Mouse (Mus musculus) cerebral cortex, adult 2 months (tissue): ENCODE results near the gene Ankrd60.

Source experiments
- WGBS: fragments of 180-500 bp; shearing (Covaris S2); methylation state at CpG from one replicate; pipeline ENCODE4 v1.1.7; 2018; 5-methylcytosine and 5-hydroxymethylcytosine counted together

Ankrd60 gene

GRCm38 (mm10) chr2:173584361-173584760 is 6.2 kb upstream of the Ankrd60 start:
- WGBS: 78% methylated on average over 15 of the region's 15 CpGs

GRCm38 (mm10) chr2:173583455-173583854 is 5.3 kb upstream of the Ankrd60 start:
- 58% methylated on average over 5 of the region's 5 CpGs for WGBS

- 91% methylated on average over 3 of the region's 3 CpGs for WGBS
These were observed 4.7 kb upstream of the Ankrd60 start for GRCm38 (mm10) chr2:173582903-173583302.

GRCm38 (mm10) chr2:173578595-173578994 is 430 bp upstream of the Ankrd60 start:
- WGBS: 25% methylated on average over 8 of the region's 8 CpGs

GRCm38 (mm10) chr2:173564179-173564578 is 14.0 kb downstream of the Ankrd60 start:
- WGBS: 69% methylated on average over 9 of the region's 9 CpGs

GRCm38 (mm10) chr2:173563336-173563735 is 14.8 kb downstream of the Ankrd60 start:
- 81% methylated on average over 7 of the region's 7 CpGs for WGBS

GRCm38 (mm10) chr2:173561851-173562442 is 16.2 kb downstream of the Ankrd60 start:
- 38% methylated on average over 5 of the region's 5 CpGs for WGBS

GRCm38 (mm10) chr2:173558754-173559396 is 19.3 kb downstream of the Ankrd60 start:
- WGBS: 81% methylated on average over 12 of the region's 12 CpGs

GRCm38 (mm10) chr2:173553863-173554262 is 24.3 kb downstream of the Ankrd60 start:
- 56% methylated on average over 9 of the region's 9 CpGs for WGBS

GRCm38 (mm10) chr2:173550681-173551080 is 27.5 kb downstream of the Ankrd60 start:
- WGBS: 73% methylated on average over 6 of the region's 6 CpGs

- WGBS: 89% methylated on average over 10 of the region's 10 CpGs
These were observed 28.9 kb downstream of the Ankrd60 start for GRCm38 (mm10) chr2:173549236-173549635.

- WGBS: 44% methylated on average over 15 of the region's 15 CpGs
These were observed 32.0 kb downstream of the Ankrd60 start for GRCm38 (mm10) chr2:173545992-173546703.

GRCm38 (mm10) chr2:173542716-173543115 is 35.4 kb downstream of the Ankrd60 start:
- WGBS: 82% methylated on average over 4 of the region's 4 CpGs

GRCm38 (mm10) chr2:173541748-173542147 is 36.4 kb downstream of the Ankrd60 start:
- WGBS: 88% methylated on average over 4 of the region's 4 CpGs

GRCm38 (mm10) chr2:173539781-173540180 is 38.4 kb downstream of the Ankrd60 start:
- 61% methylated on average over 15 of the region's 15 CpGs for WGBS

- 97% methylated on average over 9 of the region's 9 CpGs for WGBS
These were observed 42.3 kb downstream of the Ankrd60 start for GRCm38 (mm10) chr2:173535886-173536285.

- 58% methylated on average over 18 of the region's 18 CpGs for WGBS
These were observed 42.8 kb downstream of the Ankrd60 start for GRCm38 (mm10) chr2:173535390-173535789.

GRCm38 (mm10) chr2:173534581-173534980 is 43.6 kb downstream of the Ankrd60 start:
- 78% methylated on average over 7 of the region's 7 CpGs for WGBS

- 80% methylated on average over 15 of the region's 15 CpGs for WGBS
These were observed 45.3 kb downstream of the Ankrd60 start for GRCm38 (mm10) chr2:173532711-173533462.

- WGBS: 83% methylated on average over 3 of the region's 3 CpGs
These were observed 49.7 kb downstream of the Ankrd60 start for GRCm38 (mm10) chr2:173528493-173528892.

GRCm38 (mm10) chr2:173522376-173522775 is 55.8 kb downstream of the Ankrd60 start, which contains the start of gene 1700021F07Rik:
Gene 1700021F07Rik (plus strand): TSS chr2:173522586.
- WGBS: 90% methylated on average over 18 of the region's 18 CpGs
